Mouse (Mus musculus): ENCODE data around the gene Myh6.

- TF ChIP-seq EP300 (IDR thresholded peaks at IDR 0.05) (no peak), CTCF (IDR thresholded peaks at IDR 0.05) (no peak)
Observed at GRCm38 (mm10) chr14:54967874-54968273, 1.1 kb upstream of the Myh6 start.
